Mouse (Mus musculus) lung, postnatal 10 days (tissue): ENCODE measurements at regions not wholly inside any gene's neighbourhood (a gene's known extent, or its start where the extent isn't known, plus 50 kb on each side); places are given as distances from the start of the nearest gene placed in this dataset.
A peak's percentile ranks its signal among the peaks of the same experiment; 100 is the strongest.

Experiments used
- DNase-seq: peaks from one replicate; pipeline ENCODE4 v3.0.0; 2021

- DNase-seq, result no peak
Observed at GRCm38 (mm10) chr4:142956832-142957429, 255.9 kb downstream of the Prdm2 start.

- no peak for DNase-seq
Observed at GRCm38 (mm10) chr4:142956376-142956775, 256.4 kb downstream of the Prdm2 start.

GRCm38 (mm10) chr4:142953724-142954123 lies 259.1 kb downstream of the Prdm2 start:
- DNase-seq, result no peak

- no peak for DNase-seq
Observed at GRCm38 (mm10) chr4:142952879-142953278, 259.9 kb downstream of the Prdm2 start.

- DNase-seq, result peak; percentile 10
Observed at GRCm38 (mm10) chr4:142947673-142948072, 265.1 kb downstream of the Prdm2 start.

- peak; percentile 42 for DNase-seq
Observed at GRCm38 (mm10) chr4:142933627-142934026, 279.2 kb downstream of the Prdm2 start.

- DNase-seq, result no peak
Observed at GRCm38 (mm10) chr4:142929245-142929644, 283.6 kb downstream of the Prdm2 start.

GRCm38 (mm10) chr4:142927328-142928108 lies 285.3 kb downstream of the Prdm2 start:
- DNase-seq, result peak; percentile 45

GRCm38 (mm10) chr4:142925111-142925510 lies 287.7 kb downstream of the Prdm2 start:
- DNase-seq, result no peak

- DNase-seq, result no peak
Observed at GRCm38 (mm10) chr4:142909355-142909947, 303.3 kb downstream of the Prdm2 start.

GRCm38 (mm10) chr4:142908782-142909181 lies 304.0 kb downstream of the Prdm2 start:
- no peak for DNase-seq

GRCm38 (mm10) chr4:142903356-142904032 lies 309.3 kb downstream of the Prdm2 start:
- peak; percentile 76 for DNase-seq

GRCm38 (mm10) chr4:142900792-142901191 lies 312.0 kb downstream of the Prdm2 start:
- no peak for DNase-seq

GRCm38 (mm10) chr4:142898994-142899393 lies 313.8 kb downstream of the Prdm2 start:
- no peak for DNase-seq

GRCm38 (mm10) chr4:142890711-142891110 lies 322.1 kb downstream of the Prdm2 start:
- no peak for DNase-seq

GRCm38 (mm10) chr4:142888891-142889290 lies 323.9 kb downstream of the Prdm2 start:
- DNase-seq, result no peak

- no peak for DNase-seq
Observed at GRCm38 (mm10) chr4:142887876-142888275, 324.9 kb downstream of the Prdm2 start.

GRCm38 (mm10) chr4:142880323-142880759 lies 332.5 kb downstream of the Prdm2 start:
- peak; percentile 73 for DNase-seq

GRCm38 (mm10) chr4:142876151-142876550 lies 336.6 kb downstream of the Prdm2 start:
- DNase-seq, result no peak

GRCm38 (mm10) chr4:142875105-142875504 lies 337.7 kb downstream of the Prdm2 start:
- no peak for DNase-seq

GRCm38 (mm10) chr4:142866341-142866740 lies 346.5 kb downstream of the Prdm2 start:
- DNase-seq, result no peak

- DNase-seq, result no peak
Observed at GRCm38 (mm10) chr4:142865593-142865992, 347.2 kb downstream of the Prdm2 start.

GRCm38 (mm10) chr4:142863939-142864338 lies 348.9 kb downstream of the Prdm2 start:
- DNase-seq, result peak; percentile 56
